Mouse (Mus musculus): Measurements from ENCODE around the gene Gm609.

- TF ChIP-seq POLR2A (IDR thresholded peaks at IDR 0.05; ENCODE audit: low read depth, low read length) (no peak), CTCF (conservative IDR thresholded peaks at IDR 0.05; ENCODE audit: insufficient read depth, insufficient read length, low read depth, low read length) (no peak)
These were observed 65.1 kb downstream of the Gm609 start for GRCm38 (mm10) chr16:45427651-45428050.
